ENCODE assay signal across 28 mouse cellular contexts in the genomic region with DNA sequence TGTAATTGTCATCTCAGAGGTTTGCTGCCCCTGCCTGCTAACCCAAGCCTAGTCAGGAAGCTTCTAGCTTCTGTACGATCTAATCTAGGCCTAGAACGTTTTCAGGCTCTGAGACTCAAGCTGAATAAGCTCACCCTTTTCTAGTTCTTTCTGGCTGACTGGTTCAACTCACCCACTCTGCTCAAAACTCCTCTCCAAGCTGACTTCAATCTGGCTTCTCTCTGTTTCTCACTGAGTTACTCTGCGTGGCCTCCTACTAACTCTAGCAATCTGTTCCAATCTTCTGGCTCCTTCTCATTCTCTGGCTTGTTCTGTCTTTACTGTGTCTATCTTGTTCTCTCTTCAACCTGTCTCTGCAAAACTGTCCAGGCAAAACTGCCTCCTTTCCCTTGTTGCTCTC. TPM values are rescaled to one million over a fixed set of nuclear protein-coding genes. Genes with fewer than 3 reads are reported as not detected.
"Had no signal": no experiment of that assay in that cellular context is flagged by ENCODE, and none has a peak within 500 bp of the region (broad histone marks: within the 10 kb centered on the region; RNA-seq: fewer than 3 reads in every experiment).

No protein-coding gene starts in this region.

- H3K27ac ChIP-seq: heart, adult 2 months; heart, embryonic 13.5 days; heart, embryonic 15.5 days; hindbrain, embryonic 13.5 days; hindbrain, embryonic 15.5 days; hindbrain, postnatal 0 days; kidney, embryonic 15.5 days; kidney, postnatal 0 days; limb, embryonic 13.5 days; limb, embryonic 15.5 days; liver, embryonic 12.5 days; liver, embryonic 14.5 days had no signal

- DNase-seq: gastrocnemius, postnatal 14 days; gastrocnemius, postnatal 36 days; heart, adult 11 months; heart, adult 2 months; heart, postnatal 14 days; heart, postnatal 36 days; kidney, adult 11 months; kidney, adult 2 months; kidney, adult 9 months; kidney, postnatal 14 days; kidney, postnatal 36 days; layer of hippocampus, postnatal 36 days; left cerebral cortex, postnatal 4 days had no signal

- H3K4me3 ChIP-seq: heart, adult 2 months; heart, embryonic 13.5 days; heart, embryonic 15.5 days; hindbrain, embryonic 13.5 days; hindbrain, embryonic 15.5 days; kidney, embryonic 15.5 days; limb, embryonic 13.5 days; limb, embryonic 15.5 days; liver, embryonic 12.5 days had no signal

- ATAC-seq: hindbrain, postnatal 0 days; intestine, embryonic 16.5 days; liver, embryonic 12.5 days had no signal

RNA-seq across cellular contexts. Expression of gene Angptl3, which starts 53.1 kb away (rescaled TPM):
- total RNA-seq: gastrocnemius, postnatal 14 days; gastrocnemius, postnatal 36 days; hindbrain, postnatal 0 days; layer of hippocampus, adult 18-20 months; left cerebral cortex, postnatal 10 days; left cerebral cortex, postnatal 25 days; left cerebral cortex, postnatal 4 days had no signal
